Mouse (Mus musculus) common myeloid progenitor, adult 5-6 weeks (primary cell): Measurements from ENCODE around the gene Tada3. TPM values are rescaled to one million over a fixed set of nuclear protein-coding genes. Genes with fewer than 3 reads are reported as not detected.

ENCODE experiments used
- ATAC-seq: replicated peaks from 2 replicates; pipeline ENCODE4 v1.8.0; 2016; ENCODE audit warnings: low read depth, mild to moderate bottlenecking, moderate TSS enrichment, inconsistent platforms; ENCODE audit not compliant: poor library complexity, severe bottlenecking
- total RNA-seq: library from RNA; stranded (forward); fragments of 200-1000, 187-1606 nt; gene quantifications from 2 replicates; pipeline ENCODE4 v1.2.3, GENCODE M21; 2017

Tada3 gene
- total RNA-seq, 1 experiment from 2014 or later = 33.1 TPM

GRCm38 (mm10) chr6:113390715-113391114 lies 13.0 kb upstream of the Tada3 start:
- ATAC-seq = no peak

DNA sequence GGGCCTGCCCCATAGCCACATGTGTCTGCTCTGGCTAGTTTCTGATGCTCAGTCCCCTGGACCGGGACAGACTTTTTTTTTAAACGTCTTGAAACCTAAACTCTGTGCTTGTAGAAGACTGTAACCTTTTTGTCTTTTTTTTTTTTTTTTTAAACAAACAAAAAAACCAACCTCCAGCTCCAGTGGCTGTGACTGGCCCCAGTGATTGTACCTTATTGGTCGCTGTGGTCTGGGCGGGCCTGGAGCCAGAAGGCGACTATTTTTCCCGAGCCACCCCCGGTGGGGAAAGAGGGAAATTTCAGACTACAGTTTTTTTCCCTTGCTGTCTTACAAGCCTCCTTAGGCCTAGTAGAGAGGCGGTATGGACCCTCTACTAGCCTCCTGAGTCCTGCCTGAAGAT lies 11.3 kb upstream of the Tada3 start, which contains the start of gene Ttll3:
Gene Ttll3, plus strand, starts transcription at position 301 of the 400 bp plus-strand sequence.
- no peak for ATAC-seq

GRCm38 (mm10) chr6:113386025-113386424 lies 8.3 kb upstream of the Tada3 start:
- ATAC-seq = no peak

DNA sequence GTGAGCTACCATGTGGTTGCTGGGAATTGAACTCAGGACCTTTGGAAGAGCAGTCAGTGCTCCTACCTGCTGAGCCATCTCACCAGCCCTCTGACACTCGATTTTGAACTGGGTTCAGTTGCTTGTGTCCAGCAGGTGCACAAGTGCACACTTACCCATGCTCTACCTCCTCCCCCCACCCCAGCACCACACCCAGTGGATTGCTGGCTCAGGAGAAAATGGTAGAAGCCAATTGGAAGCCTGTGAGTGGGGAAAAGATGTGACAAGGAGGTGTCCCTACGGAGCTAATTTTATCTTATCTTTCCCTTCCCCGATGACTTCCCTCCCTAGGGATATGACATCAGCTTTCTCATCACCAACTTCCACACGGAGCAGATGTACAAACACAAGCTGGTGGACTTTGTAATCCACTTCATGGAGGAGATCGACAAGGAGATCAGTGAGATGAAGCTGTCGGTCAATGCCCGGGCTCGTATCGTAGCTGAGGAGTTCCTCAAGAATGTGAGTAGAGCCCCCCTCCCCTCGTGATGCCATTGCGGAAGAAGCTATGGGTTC lies 7.6 kb upstream of the Tada3 start:
- no peak for ATAC-seq

DNA sequence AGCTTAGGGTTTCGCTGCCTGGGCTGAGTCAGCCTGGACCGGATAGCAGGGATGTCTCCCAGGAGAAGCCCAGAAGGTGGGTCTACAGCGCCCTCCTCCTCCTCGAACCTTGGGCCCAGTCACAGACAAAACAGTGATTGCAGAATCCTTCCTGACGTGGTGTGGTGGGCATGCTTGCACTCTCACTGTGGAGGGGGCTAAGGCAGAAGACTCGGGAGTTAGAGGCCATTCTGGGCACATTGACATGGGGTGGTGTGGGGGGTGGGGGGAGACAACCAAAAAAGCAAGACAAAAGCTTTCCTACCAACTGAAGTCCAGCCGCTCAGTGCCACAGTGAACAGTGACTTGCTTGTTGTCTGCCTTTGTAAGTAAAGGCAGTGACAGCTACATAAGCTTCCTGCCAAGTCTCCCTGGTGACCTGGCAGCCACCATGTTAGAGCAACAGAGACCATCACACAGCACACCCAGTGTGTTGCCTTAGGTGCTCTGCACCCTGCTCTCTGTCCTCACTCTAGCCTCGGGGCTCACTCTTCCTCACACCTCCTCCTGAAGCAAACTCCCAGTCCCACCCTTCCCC lies 6.8 kb upstream of the Tada3 start:
- no peak for ATAC-seq

DNA sequence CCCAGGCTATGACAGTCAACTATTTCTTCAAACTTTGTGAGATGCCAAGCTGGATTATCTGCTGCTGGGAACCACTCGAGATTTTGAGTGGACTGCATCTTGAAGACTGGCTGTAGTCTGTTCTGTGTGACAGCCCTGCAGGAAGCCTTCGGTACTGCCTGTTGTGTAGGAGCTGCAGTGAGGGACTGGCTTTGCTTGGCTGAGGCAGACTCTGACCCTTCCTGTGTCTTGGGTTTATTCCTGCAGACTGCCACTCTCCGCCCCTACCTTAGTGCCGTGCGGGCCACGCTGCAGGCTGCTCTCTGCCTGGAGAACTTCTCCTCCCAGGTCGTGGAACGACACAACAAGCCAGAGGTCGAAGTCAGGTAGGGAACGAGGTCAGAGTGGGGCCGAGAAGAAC lies 2.8 kb upstream of the Tada3 start:
- no peak for ATAC-seq

DNA sequence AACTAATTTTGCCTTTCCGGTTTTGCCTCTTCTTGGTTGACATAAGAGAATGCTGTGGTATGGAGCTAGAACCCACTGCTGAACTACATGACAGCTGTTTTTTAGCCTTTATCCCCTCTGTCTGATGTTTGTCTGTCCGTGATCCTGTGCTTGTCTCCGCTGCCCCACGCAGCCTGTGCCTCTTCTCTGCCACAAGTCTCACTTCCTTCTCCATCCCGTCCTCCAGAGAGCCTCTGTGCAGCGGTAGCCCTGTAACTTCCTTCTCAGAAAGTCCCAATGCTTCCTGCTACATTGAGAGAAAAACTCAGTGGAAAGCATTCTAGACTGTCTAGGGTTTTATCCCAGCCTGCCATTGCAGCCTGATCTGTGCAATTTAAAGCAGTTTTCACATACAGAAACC lies 1.6 kb upstream of the Tada3 start:
- ATAC-seq = peak; percentile 34

DNA sequence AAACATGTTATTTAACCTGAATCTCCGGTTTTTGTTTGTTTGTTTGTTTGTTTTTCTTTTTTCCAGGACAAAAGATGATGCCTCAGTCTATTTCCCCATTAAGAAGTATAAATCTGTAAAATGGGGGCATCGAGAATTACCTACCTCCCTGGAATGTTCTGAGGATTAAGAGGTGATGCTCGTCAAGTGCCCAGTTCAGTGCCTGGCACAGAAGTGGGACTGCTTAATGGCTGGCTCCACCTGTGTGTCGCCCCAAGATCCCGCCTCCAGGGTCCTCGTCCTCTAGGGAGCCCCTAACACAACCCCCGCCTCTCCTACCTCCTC lies 549 bp downstream of the Tada3 start:
- no peak for ATAC-seq

GRCm38 (mm10) chr6:113373491-113373890 lies 4.2 kb downstream of the Tada3 start:
- ATAC-seq = no peak

- no peak for ATAC-seq
These were observed 7.3 kb downstream of the Tada3 start for GRCm38 (mm10) chr6:113370194-113370929.

- no peak for ATAC-seq
These were observed 9.1 kb downstream of the Tada3 start for GRCm38 (mm10) chr6:113368577-113368976.

DNA sequence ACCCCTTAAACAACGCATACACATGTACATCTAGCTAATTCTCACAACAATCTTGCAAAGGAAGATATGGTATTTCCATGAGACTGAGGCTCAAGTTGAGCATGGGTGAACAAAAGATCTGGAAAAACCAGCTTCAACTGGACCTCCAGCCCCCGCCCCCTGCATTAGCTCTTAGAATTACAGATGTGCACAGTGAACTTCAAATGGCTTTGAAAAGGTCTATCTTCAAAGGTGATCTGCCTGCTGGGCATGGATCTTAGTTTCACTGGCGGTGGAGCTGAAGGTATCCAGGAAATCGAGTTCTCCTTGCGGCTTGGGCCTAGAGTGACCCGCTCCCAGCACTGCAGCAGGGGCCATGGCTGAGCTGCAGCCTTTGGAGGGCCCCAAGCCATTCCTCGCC lies 9.6 kb downstream of the Tada3 start:
- no peak for ATAC-seq

GRCm38 (mm10) chr6:113367574-113367973 lies 10.1 kb downstream of the Tada3 start:
- no peak for ATAC-seq

DNA sequence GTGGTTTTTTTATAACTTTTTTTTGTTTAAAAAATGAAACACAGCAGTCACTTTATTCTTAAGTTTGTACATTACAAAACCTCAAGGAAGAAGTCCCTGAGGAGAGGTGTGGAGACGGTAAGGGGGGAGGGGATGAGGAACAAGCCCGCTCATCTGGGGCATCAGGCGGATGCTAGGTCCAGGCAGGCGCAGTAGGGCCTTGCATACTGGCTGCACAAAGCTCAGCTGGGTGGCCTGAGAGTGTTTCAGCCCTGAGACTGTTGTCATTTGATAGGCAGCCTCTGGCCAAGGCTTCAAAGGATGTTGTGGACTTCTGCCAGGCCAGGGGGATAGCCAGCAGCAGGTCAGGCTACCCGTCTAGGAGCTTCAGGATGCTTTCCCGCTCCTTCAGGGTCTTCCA lies 11.0 kb downstream of the Tada3 start:
- no peak for ATAC-seq

- no peak for ATAC-seq
These were observed 13.1 kb downstream of the Tada3 start for GRCm38 (mm10) chr6:113364518-113365135.

DNA sequence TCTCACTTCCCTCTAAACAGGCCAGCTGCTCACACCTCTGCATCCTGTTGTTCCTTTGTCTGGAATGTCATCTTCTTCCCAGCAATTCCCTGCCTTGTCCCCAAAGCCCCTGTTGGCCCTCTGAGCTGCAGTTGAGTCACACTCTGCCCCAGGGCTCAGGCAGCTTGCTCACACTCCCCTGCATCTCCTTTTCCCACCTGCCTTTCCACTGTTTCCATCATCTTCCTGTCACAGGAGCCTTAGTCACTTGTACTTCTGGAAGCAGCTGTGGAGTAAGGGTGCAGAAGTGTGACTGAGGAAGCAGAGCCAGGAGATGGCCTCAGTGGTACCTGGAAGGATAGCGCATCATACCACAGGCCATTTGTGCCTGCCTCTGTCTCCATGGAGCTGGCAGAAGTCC lies 15.4 kb downstream of the Tada3 start:
- no peak for ATAC-seq

DNA sequence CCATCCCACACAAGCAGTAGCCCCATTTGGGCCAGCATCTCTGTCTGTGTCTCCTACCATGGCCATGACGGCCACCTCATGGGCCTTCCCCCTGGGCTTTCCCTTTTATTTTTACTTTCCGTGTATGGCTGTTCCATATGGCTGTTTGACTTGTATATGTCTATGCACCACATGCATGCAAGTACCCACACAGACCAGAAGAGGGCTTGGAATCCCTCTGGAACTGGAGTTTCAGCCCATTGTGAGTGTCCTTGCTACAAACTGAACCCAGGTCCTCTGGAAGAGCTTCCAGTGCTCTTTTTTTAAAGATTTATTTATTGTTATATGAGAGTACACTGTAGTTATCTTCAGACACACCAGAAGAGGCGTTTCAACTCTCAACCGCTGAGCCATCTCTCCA lies 16.2 kb downstream of the Tada3 start:
- 0 out of 2 replicates have a peak, but pooled peaks have one; percentile 39 for ATAC-seq

- ATAC-seq = no peak
These were observed 24.0 kb downstream of the Tada3 start for GRCm38 (mm10) chr6:113353696-113354095.

DNA sequence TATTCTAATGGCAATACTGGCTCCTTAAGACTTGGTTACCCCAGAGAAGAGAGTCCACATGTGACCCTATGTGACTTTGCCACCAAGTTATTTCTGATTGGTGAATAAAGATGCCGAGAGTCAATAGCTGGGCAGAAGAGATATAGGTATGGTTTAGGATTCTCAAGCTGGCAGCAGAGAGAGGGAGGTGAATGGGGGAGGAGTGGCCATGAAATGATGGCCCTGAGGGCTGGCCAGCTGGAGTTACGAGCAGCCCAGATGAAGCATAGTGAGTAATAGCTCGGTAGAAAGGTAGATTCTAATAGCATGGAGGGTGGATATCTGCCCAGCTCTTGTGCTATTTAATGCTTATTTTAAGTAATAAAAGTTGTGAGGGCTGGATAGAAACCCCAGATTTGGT lies 24.9 kb downstream of the Tada3 start:
- ATAC-seq = no peak

DNA sequence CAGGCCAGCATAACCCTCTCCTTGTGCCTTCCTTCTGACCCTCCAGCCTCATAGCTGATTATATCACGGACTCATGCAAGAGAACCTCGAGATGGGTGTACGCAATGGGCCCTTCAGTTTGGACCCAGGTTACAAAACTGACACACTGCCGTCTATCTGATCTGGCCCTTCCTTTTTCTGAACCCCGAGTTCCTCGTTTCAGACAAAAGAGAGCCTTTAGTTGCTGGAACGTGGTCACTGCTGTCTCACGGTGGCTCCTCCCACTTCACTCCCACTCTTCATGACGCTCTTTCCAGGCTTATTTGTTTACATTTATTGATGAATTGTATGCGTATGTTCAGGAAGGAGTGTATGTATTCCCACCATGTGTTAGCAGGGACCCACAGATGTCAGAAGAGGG lies 26.0 kb downstream of the Tada3 start:
- peak; percentile 84 for ATAC-seq

DNA sequence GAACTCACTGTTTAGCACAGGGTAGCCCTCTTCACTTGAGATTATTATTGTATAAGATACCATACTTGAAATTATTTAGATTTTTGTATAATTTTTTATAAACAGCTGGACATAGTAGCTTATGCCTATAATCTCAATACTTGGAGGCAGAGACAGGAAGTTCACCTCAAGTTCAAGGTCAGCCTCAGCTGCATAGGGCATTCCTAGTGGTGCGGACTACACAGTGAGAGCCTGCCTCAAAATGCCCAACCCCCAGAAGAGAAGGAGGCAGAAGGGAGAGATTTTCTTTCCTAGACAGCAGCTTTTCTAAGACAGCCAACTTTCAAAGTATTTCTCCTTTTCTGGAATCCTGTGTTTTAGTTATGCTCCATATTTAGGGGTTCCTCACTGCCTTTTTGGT lies 26.5 kb downstream of the Tada3 start:
- ATAC-seq = no peak
